Mouse (Mus musculus): ENCODE measurements around the gene Gkap1.

Gkap1 gene

DNA sequence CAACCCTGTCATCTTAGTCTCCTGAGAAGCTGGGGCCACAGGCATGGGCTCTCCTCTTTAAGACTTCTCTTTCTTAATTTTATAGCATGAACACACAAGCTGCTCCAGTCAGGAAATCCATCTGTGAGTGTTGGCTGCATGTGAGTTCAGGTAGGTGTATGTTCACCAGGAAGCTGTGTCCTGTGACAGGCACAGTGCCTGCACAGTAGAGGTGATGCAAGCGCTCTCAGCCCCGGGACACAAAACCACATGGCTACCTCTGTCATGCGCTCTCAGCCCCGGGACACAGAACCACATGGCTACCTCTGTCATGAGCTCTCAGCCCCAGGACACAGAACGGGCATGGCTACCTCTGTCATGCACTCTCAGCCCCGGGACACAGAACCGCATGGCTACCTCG lies 12.0 kb downstream of the Gkap1 start:
- DNase-seq: no peak

GRCm38 (mm10) chr13:58261674-58262073 lies 13.8 kb downstream of the Gkap1 start:
- DNase-seq: no peak

DNA sequence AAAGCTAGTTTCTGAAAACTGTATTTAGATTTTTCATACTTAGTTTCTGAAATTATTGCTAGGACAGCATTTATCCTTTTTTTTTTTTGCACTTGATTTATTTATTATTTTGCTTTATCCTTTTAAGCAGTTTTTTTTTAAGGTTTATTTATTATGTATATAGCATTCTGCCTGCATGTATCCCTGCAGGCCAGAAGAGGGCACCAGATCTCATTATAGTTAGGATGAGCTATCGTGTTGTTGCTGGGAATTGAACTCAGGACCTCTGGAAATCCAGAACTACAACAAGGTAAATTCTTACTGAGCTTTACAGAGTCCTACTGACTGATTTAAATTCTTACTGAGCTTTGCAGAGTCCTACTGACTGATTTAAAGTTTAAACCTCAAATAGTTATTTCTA lies 22.2 kb downstream of the Gkap1 start:
- DNase-seq: no peak

DNA sequence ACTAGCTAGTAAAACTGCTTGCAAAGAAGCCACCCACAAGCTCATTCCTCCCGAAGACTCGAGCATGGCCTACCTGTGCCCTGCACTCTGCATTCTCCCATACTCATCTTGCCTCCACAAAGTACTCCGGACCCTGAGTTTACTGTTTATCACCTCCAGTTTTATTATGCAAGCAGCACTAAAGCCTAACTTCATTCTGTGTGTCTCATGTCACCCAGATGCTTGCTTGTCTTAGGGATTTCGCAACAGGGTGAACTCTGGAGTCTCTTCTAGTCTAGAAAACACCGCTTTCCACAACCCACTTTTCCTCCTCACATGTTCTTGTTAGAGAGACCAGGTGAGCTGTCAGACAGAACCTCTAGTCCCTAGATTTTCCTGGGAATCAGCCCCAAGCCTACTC lies 26.5 kb downstream of the Gkap1 start:
- no peak for DNase-seq

DNA sequence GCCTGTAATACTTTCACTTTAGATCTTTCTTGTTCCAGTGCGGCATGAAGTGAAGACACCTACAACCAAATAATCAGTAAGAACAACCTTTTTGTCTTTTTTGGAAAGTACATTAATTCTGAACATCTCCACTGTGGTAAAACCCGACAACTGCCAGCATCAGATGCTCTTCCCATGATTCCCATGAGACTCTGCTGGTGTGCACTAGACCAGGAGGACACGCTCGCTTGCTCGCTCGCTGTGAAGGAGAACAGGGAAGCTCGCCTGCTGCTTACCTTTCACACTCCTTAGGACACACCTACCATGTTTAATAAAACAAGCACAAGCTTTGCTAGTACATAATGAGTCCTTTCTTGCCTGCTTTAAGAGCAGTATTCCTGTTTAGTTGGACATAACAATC lies 39.0 kb downstream of the Gkap1 start:
- DNase-seq: no peak

DNA sequence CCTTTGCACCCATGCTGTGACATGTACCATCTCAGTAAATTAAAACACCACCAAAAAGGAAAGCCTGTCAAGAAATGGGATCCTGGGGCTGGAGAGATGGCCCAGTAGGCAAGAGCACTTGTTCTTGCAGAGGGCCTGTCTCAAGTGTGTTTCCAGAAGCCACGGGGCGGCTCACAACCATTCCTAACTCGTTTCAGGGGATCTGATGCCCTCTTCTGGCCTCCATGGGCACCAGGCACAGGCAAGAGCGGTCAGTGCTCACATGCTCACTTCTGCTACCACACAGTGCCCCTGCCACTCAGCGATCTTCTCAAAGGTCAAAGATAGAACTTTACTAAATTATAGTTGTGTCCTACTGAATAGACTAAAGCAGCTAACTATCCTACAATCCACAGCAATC lies 42.9 kb downstream of the Gkap1 start:
- peak; percentile 62 to 64 for DNase-seq

DNA sequence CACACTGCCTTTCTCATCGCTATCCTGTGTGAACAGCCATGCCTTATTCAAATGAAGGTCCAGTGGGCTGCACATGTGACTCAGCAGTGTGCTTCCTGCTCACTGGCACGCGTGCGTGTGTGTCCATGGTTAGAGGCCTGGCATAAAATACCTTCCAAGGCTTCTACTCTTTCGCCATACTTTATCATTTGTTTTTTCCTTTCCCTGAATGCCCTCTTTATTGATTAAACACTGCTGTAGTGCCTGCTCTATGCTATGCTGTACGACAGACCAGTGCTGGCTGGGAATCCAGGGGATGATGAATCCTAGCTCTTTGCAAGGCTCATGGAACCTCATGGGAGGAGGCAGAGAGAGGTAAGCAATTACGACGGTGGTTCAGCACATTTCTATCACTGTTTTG lies 43.4 kb downstream of the Gkap1 start:
- DNase-seq: no peak

DNA sequence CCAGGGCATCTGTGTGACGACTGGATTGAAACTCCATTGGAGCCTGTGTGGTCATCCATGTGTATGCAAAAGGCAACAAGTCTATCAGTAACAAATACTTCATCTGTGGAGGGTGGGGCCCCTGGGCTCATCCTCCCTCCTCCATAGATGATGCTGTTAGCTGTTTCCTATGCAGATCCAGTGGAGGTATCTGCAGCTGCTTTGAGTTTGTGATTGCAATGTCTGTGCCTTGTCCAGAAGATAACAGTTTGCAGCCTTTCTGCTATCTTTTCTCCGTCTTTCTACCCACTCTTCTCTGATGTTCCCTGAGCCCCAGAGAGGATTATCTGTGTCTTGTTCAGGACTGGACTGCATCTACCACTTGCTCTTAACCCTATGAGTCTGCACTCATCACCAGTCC lies 46.9 kb downstream of the Gkap1 start:
- DNase-seq: no peak

- DNase-seq: no peak
These were observed 49.8 kb downstream of the Gkap1 start for GRCm38 (mm10) chr13:58225694-58226093.

- no peak for DNase-seq
These were observed 55.3 kb downstream of the Gkap1 start for GRCm38 (mm10) chr13:58220206-58220605.

DNA sequence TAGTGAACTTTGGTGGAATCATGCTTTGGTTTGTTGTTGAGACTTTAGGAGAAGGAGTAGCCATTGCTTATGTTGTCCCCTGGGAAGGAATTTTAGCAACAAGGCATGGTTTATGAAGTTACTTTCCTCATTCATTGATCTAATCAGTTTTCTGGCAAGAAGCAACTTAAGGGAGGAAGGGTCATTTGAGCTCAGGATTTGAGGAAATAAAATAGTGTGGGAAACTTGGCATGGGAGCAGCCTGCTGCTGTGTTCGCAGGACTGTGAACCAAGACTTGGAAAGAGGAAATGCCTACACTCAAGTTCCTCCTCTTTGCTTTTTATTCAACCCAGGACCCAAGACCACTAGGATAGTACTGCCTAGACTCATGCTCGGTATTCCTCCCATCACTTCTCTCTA lies 58.0 kb downstream of the Gkap1 start:
- DNase-seq: no peak

DNA sequence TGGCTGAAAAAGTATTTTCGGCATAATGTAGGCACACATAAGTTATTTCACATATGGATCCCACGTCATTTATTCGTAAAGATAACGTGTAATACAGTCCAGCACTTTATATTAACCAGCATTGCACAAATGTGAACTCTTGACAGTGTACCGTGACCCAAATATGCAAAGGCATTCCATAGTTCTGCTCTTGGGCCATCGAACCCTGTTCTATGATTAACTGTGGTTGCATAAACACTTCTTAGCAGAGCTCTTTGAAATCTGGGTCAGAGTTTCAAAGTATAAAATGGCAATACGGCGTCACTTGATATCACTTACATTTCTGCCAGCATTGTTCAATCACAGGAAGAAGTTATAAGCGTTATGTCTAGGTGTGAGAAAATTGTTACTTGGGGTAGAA lies 59.1 kb downstream of the Gkap1 start:
- no peak for DNase-seq

GRCm38 (mm10) chr13:58215592-58216341 lies 59.7 kb downstream of the Gkap1 start, which contains the start of gene Ubqln1:
Ubqln1 (minus strand) TSS chr13:58215653.
- peak; percentile 91 for DNase-seq

- no peak for DNase-seq
These were observed 60.3 kb downstream of the Gkap1 start for GRCm38 (mm10) chr13:58215253-58215591.

GRCm38 (mm10) chr13:58214346-58215252 lies 60.9 kb downstream of the Gkap1 start:
- DNase-seq: peak; percentile 21 to 24

- DNase-seq: no peak
These were observed 61.7 kb downstream of the Gkap1 start for GRCm38 (mm10) chr13:58213801-58214200.

DNA sequence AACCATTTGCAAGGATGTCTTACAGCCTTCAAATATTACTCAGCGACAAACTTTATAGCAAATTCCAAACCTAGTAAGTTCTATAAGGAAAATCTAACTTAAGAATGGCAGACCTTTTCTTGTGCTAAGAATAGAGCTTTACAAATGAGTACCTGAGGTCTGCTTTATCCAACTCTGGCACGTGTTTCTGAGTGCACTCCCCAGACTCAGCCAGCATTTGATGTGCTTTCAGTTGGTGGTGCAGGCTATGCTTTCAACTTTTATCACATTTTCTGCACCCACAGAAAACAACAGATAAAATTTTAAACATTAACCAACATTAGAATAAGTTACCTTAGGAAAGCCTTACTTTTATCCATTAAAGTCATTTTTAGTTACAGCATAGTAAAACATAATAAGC lies 63.0 kb downstream of the Gkap1 start:
- no peak for DNase-seq

DNA sequence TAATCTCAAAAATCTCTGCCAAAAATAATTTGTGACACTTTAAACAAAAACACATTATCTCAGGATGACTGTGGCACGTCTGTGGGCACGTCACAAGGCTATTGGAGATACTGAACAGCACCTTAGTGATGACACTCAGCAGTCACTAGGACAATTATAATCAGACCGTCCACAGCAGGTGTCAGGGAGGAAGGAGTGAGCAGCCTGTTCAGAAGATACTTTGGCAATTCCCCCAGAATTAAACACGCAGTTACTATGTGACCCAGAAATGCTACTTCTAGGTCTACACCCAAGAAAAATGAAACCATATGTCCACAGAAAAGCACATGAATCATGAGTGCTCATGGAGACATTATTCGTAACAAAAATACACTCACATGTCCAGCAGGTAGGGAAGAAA lies 65.1 kb downstream of the Gkap1 start:
- DNase-seq: peak; percentile 52 to 64

DNA sequence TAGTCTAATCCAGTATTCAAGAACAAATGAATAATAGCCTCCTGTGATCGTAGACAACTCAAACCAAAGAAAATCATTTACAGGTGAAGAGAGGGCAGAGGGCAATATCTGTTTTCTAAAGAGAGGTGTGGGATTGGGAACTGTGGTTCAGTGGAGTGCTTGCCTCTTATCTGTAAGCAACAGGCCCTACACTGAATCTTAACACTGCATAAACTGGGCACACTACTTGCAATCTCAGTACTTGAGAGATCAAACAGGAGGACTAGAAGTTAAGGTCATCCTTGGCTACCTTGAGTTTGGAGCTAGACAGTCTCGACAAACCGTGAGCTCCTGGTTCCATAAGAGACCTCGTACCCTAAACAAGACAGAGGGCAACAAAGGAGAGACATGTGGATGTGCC lies 69.4 kb downstream of the Gkap1 start:
- no peak for DNase-seq

- DNase-seq: no peak
These were observed 70.5 kb downstream of the Gkap1 start for GRCm38 (mm10) chr13:58204986-58205385.

GRCm38 (mm10) chr13:58204202-58204601 lies 71.3 kb downstream of the Gkap1 start:
- DNase-seq: no peak

DNA sequence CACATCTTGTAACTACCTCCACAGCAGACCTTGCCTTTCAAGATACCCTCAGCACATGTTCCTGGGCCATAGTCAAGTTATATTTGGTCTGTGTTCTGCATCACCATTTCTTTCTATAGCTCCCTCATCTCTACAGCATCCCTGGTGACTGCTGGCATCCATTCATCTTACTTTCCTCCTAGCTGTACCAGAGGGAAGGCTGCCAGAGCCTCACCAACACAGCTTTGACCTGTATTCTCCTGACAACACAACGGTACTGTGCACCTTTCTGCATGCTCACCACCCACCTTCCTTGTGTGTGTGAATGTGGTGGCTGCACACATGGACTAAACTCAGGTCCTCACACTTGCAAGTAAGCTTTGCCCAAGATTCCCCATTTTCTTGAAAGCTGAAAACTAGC lies 72.6 kb downstream of the Gkap1 start:
- DNase-seq: peak; percentile 64 to 70

- no peak for DNase-seq
These were observed 73.6 kb downstream of the Gkap1 start for GRCm38 (mm10) chr13:58201908-58202307.

- no peak for DNase-seq
These were observed 74.2 kb downstream of the Gkap1 start for GRCm38 (mm10) chr13:58201343-58201742.

Data from cerebellum, postnatal 36 days (tissue).